Mouse (Mus musculus) mouse trophoblast stem cell (cell line): ENCODE measurements around the gene Il24.

Source experiments
- in situ Hi-C, 2 experiments: fragments of 300-500 bp; cut with MseI, MboI; formaldehyde crosslinking; loops; 2 replicates in 1 of 2; 3 replicates in 1 of 2; pipeline ENCODE4 v1.15.1; 2025

Il24 gene

GRCm38 (mm10) chr1:130855723-130856122, 31.5 kb downstream of the Il24 start:
- in situ Hi-C loops = no loop called here

GRCm38 (mm10) chr1:130854819-130855218, 32.4 kb downstream of the Il24 start:
- in situ Hi-C loops = no loop called here

- in situ Hi-C loops = no loop called here
These were observed 36.8 kb downstream of the Il24 start for GRCm38 (mm10) chr1:130850405-130850804.

DNA sequence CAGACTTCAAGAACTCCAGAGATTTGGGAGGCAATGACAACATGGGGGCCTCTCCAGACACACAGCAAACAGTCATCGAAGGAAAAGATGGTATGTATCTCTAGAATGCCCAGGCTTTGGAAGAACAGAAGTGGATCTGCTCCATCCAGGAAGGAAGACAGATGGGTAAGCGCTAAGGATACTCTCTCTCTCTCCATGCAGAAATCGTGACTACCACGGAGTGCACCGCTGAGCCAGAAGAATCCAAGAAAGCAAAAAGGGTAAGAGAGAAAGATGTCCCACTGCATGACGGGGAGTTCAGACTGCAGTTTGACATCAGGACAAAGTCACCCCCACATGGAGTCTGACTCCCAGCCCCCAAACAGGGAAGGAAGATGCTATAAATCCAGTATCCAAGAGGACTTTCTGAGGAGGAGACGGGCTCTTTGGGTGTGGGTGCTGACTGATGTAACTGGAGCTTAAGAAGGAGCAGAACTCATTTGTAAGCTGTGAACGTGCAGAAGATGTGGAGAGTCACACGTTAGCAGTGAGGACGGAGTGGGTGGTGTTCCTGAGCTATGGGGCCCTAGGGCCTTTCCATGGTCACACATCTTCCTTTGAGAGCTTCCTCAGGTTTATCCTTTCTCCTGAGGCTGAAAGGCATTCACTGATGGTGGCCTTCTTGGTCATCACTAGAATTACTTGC, 37.6 kb downstream of the Il24 start:
- in situ Hi-C loops = no loop called here

DNA sequence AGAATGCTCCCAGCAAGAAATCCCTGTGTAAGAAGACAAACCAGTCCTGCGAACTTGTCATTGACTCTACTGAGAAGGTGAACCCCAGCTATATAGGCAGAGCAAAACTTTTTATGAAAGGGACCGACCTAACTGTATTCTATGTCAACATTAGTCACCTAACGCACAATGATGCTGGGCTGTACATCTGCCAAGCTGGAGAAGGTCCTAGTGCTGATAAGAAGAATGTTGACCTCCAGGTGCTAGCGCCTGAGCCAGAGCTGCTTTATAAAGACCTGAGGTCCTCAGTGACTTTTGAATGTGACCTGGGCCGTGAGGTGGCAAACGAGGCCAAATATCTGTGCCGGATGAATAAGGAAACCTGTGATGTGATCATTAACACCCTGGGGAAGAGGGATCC, 42.7 kb downstream of the Il24 start:
- in situ Hi-C loops = no loop called here

- in situ Hi-C loops = no loop called here
These were observed 45.6 kb downstream of the Il24 start for GRCm38 (mm10) chr1:130841621-130842020.

GRCm38 (mm10) chr1:130840599-130841379, 46.5 kb downstream of the Il24 start:
- in situ Hi-C loops = no loop called here

GRCm38 (mm10) chr1:130838288-130838687, 49.0 kb downstream of the Il24 start:
- in situ Hi-C loops = no loop called here

DNA sequence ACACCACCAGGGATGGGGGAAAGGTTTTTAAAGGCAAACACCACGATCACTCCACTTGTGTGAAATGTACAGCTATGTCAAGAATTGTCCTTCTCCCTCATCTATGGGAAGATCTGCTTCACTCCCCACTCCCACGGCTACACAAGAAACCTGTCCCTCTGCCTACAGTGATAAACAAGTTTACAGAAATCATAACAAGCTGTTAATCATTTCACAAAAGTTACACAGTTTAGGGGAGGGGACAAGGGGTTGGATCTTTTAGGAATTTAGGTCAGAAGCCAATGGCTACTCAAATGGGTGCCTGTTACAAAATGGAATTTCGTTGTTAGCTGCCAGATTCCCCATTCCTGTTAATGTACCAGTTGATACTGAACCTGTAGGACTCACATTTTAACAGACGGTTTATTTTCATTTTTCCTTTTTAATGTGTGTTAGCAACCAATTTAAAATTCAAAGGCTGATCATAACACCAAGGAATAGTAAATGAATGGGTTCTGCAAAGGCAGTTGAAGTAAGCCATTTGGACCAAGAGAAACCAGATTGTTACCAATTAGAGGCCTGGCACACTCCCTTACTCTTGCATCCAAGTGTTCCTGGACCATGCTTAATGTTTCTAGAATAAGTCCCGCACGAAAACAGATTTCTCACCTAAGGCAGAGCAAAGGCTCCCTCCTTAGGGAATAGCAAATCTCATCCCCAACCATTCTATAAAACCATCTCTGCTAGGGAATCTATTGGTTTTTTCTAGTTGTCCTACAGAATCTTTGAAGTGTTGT, 51.9 kb downstream of the Il24 start:
- in situ Hi-C loops = no loop called here

GRCm38 (mm10) chr1:130832230-130833149, 54.8 kb downstream of the Il24 start:
- in situ Hi-C loops = no loop called here
